Mouse (Mus musculus) MEL (cell line): ENCODE results near the gene Bcr. TPM values are rescaled to one million over a fixed set of nuclear protein-coding genes. Genes with fewer than 3 reads are reported as not detected.

ENCODE experiments used
- DNase-seq: peaks from one replicate; pipeline ENCODE4 v3.0.0; 2011; ENCODE audit warnings: low read depth, low spot score
- H3K27ac ChIP-seq: 2 replicates; pipeline ENCODE4 v1.5.1; 2012; ENCODE audit warnings: low read depth, mild to moderate bottlenecking, control low read depth, low read length, moderate library complexity; ENCODE audit not compliant: control insufficient read depth
- H3K27me3 ChIP-seq, 2 experiments: fragments of 150-350 bp in 1 of 2; sonication (generic) in 1 of 2; 2 replicates each; pipeline ENCODE4 v1.6.1; 2012; ENCODE audit warnings: low read length in 2 of 2, mild to moderate bottlenecking in 2 of 2, improper control_type of control experiment in 1 of 2, moderate library complexity in 1 of 2; ENCODE audit not compliant: insufficient read depth in 2 of 2, control insufficient read depth in 1 of 2
- H3K36me3 ChIP-seq, 2 experiments: 2 replicates each; pipeline ENCODE4 v1.6.1; 2012 to 2014; ENCODE audit warnings: low read length in 2 of 2, improper control_type of control experiment in 1 of 2, inconsistent platforms in 1 of 2, mild to moderate bottlenecking in 1 of 2; ENCODE audit not compliant: insufficient read depth in 2 of 2, control insufficient read depth in 1 of 2
- H3K4me1 ChIP-seq, 2 experiments: fragments of 150-350 bp in 1 of 2; sonication (generic) in 1 of 2; 2 replicates each; pipeline ENCODE4 v1.6.1; 2012; ENCODE audit warnings: low read length in 2 of 2, improper control_type of control experiment in 1 of 2, mild to moderate bottlenecking in 1 of 2; ENCODE audit not compliant: insufficient read depth in 2 of 2, control insufficient read depth in 1 of 2
- H3K4me3 ChIP-seq, 2 experiments: fragments of 150-350 bp in 1 of 2; sonication (generic) in 1 of 2; 2 replicates each; pipeline ENCODE4 v1.5.1; 2012; ENCODE audit warnings: low read depth in 2 of 2, low read length in 2 of 2, mild to moderate bottlenecking in 2 of 2, moderate library complexity in 2 of 2, control low read depth in 1 of 2, improper control_type of control experiment in 1 of 2; ENCODE audit not compliant: control insufficient read depth in 1 of 2, insufficient read depth in 1 of 2
- H3K79me2 ChIP-seq: 2 replicates; pipeline ENCODE4 v1.6.1; 2012; ENCODE audit warnings: mild to moderate bottlenecking, low read length, moderate library complexity; ENCODE audit not compliant: control insufficient read depth, poor library complexity, insufficient read depth
- H3K9ac ChIP-seq: 2 replicates; pipeline ENCODE4 v1.6.1; 2012; ENCODE audit warnings: low read depth, mild to moderate bottlenecking, control low read depth, low read length, moderate library complexity; ENCODE audit not compliant: control insufficient read depth, poor library complexity, severe bottlenecking
- H3K9me3 ChIP-seq: fragments of 150-350 bp; sonication (generic); replicated peaks from 2 replicates; pipeline ENCODE4 v1.6.1; 2012; ENCODE audit warnings: mild to moderate bottlenecking, low read length, improper control_type of control experiment, moderate library complexity; ENCODE audit not compliant: insufficient read depth
- CHD1 ChIP-seq: IDR thresholded peaks from 2 replicates; pipeline ENCODE4 v1.6.1; 2012; ENCODE audit warnings: low read depth, mild to moderate bottlenecking, inconsistent platforms, low read length, improper control_type of control experiment
- CHD2 ChIP-seq: IDR thresholded peaks from 2 replicates; pipeline ENCODE4 v1.6.1; 2011; ENCODE audit warnings: low read length, improper control_type of control experiment
- CTCF ChIP-seq, 3 experiments: IDR thresholded peaks in 2 of 3; conservative IDR thresholded peaks in 1 of 3; 2 replicates each; pipeline ENCODE4 v1.5.1; 2011 to 2012; ENCODE audit warnings: low read length in 3 of 3, low read depth in 2 of 3, mild to moderate bottlenecking in 2 of 3, improper control_type of control experiment in 1 of 3, inconsistent platforms in 1 of 3, mixed read lengths in 1 of 3, moderate library complexity in 1 of 3; ENCODE audit not compliant: control insufficient read depth in 1 of 3, insufficient read depth in 1 of 3, poor library complexity in 1 of 3, severe bottlenecking in 1 of 3
- E2F4 ChIP-seq: IDR thresholded peaks from 2 replicates; pipeline ENCODE4 v1.6.1; 2011; ENCODE audit warnings: low read depth, low read length, improper control_type of control experiment, borderline replicate concordance
- ELF1 ChIP-seq: IDR thresholded peaks from 2 replicates; pipeline ENCODE4 v1.6.1; 2014; ENCODE audit warnings: low read depth, mild to moderate bottlenecking, inconsistent platforms, low read length, improper control_type of control experiment, moderate library complexity
- EP300 ChIP-seq, 2 experiments: IDR thresholded peaks; 2 replicates each; pipeline ENCODE4 v1.6.1; 2011; ENCODE audit warnings: improper control_type of control experiment in 2 of 2, low read length in 2 of 2, low read depth in 1 of 2, mild to moderate bottlenecking in 1 of 2
- ETS1 ChIP-seq: IDR thresholded peaks from 2 replicates; pipeline ENCODE4 v1.6.1; 2012; ENCODE audit warnings: low read depth, mild to moderate bottlenecking, inconsistent platforms, low read length, improper control_type of control experiment, moderate library complexity
- GABPA ChIP-seq: IDR thresholded peaks from 2 replicates; pipeline ENCODE4 v1.6.1; 2012; ENCODE audit warnings: low read depth, mild to moderate bottlenecking, inconsistent platforms, low read length, improper control_type of control experiment, moderate library complexity
- GATA1 ChIP-seq: IDR thresholded peaks from 2 replicates; pipeline ENCODE4 v1.6.1; 2011; ENCODE audit warnings: low read depth, low read length, improper control_type of control experiment
- HCFC1 ChIP-seq: IDR thresholded peaks from 2 replicates; pipeline ENCODE4 v1.6.1; 2012; ENCODE audit warnings: low read depth, mild to moderate bottlenecking, inconsistent platforms, low read length, improper control_type of control experiment, moderate library complexity
- JUND ChIP-seq: IDR thresholded peaks from 2 replicates; pipeline ENCODE4 v1.6.1; 2011; ENCODE audit warnings: low read depth, mild to moderate bottlenecking, improper control_type of control experiment, low read length
- KAT2A ChIP-seq: conservative IDR thresholded peaks from 2 replicates; pipeline ENCODE4 v1.6.1; 2012; ENCODE audit warnings: low read depth, low read length, improper control_type of control experiment, inconsistent platforms
- MAFK ChIP-seq: IDR thresholded peaks from 2 replicates; pipeline ENCODE4 v1.6.1; 2011; ENCODE audit warnings: low read depth, mild to moderate bottlenecking, low read length, improper control_type of control experiment, borderline replicate concordance
- MAX ChIP-seq: IDR thresholded peaks from 2 replicates; pipeline ENCODE4 v1.6.1; 2011; ENCODE audit warnings: low read length, improper control_type of control experiment
- MAZ ChIP-seq: IDR thresholded peaks from 2 replicates; pipeline ENCODE4 v1.6.1; 2012; ENCODE audit warnings: low read depth, mild to moderate bottlenecking, inconsistent platforms, low read length, improper control_type of control experiment
- MEF2A ChIP-seq: IDR thresholded peaks from 2 replicates; pipeline ENCODE4 v1.6.1; 2014; ENCODE audit warnings: low read depth, mild to moderate bottlenecking, inconsistent platforms, low read length, improper control_type of control experiment; ENCODE audit not compliant: poor library complexity, insufficient replicate concordance, severe bottlenecking; ENCODE audit errors: extremely low read depth
- MXI1 ChIP-seq: IDR thresholded peaks from 2 replicates; pipeline ENCODE4 v1.6.1; 2011; ENCODE audit warnings: mild to moderate bottlenecking, low read depth, low read length, improper control_type of control experiment
- MYC ChIP-seq: IDR thresholded peaks from 2 replicates; pipeline ENCODE4 v1.6.1; 2011; ENCODE audit warnings: low read depth, mild to moderate bottlenecking, low read length, improper control_type of control experiment, moderate library complexity
- NELFE ChIP-seq: IDR thresholded peaks from 2 replicates; pipeline ENCODE4 v1.6.1; 2011; ENCODE audit warnings: low read depth, low read length, improper control_type of control experiment
- NRF1 ChIP-seq: IDR thresholded peaks from 2 replicates; pipeline ENCODE4 v1.6.1; 2014; ENCODE audit warnings: low read depth, mild to moderate bottlenecking, inconsistent platforms, low read length, improper control_type of control experiment, moderate library complexity; ENCODE audit not compliant: poor library complexity, insufficient read depth, severe bottlenecking
- POLR2AphosphoS2 ChIP-seq: IDR thresholded peaks from 2 replicates; pipeline ENCODE4 v1.6.1; 2011; ENCODE audit warnings: low read length, improper control_type of control experiment
- RCOR1 ChIP-seq: IDR thresholded peaks from 2 replicates; pipeline ENCODE4 v1.6.1; 2012; ENCODE audit warnings: low read depth, mild to moderate bottlenecking, inconsistent platforms, low read length, improper control_type of control experiment
- SIN3A ChIP-seq: IDR thresholded peaks from 2 replicates; pipeline ENCODE4 v1.6.1; 2012; ENCODE audit warnings: low read length, improper control_type of control experiment, inconsistent platforms
- TAL1 ChIP-seq: IDR thresholded peaks from 2 replicates; pipeline ENCODE4 v1.6.1; 2012; ENCODE audit warnings: mild to moderate bottlenecking, inconsistent platforms, low read length, moderate library complexity, mixed read lengths
- TBP ChIP-seq: IDR thresholded peaks from 2 replicates; pipeline ENCODE4 v1.8.0; 2011; ENCODE audit warnings: low read depth, low read length, improper control_type of control experiment
- USF1 ChIP-seq: IDR thresholded peaks from 2 replicates; pipeline ENCODE4 v1.6.1; 2014; ENCODE audit warnings: low read depth, mild to moderate bottlenecking, inconsistent platforms, low read length, improper control_type of control experiment, moderate library complexity
- USF2 ChIP-seq, 2 experiments: IDR thresholded peaks; 2 replicates each; pipeline ENCODE4 v1.6.1; 2011 to 2012; ENCODE audit warnings: improper control_type of control experiment in 2 of 2, low read length in 2 of 2, borderline replicate concordance in 1 of 2, inconsistent platforms in 1 of 2, low read depth in 1 of 2, mild to moderate bottlenecking in 1 of 2; ENCODE audit not compliant: insufficient read depth in 1 of 2
- ZMIZ1 ChIP-seq: IDR thresholded peaks from 2 replicates; pipeline ENCODE4 v1.6.1; 2012; ENCODE audit warnings: low read depth, mild to moderate bottlenecking, inconsistent platforms, low read length, improper control_type of control experiment, moderate library complexity
- ZNF384 ChIP-seq: IDR thresholded peaks from 2 replicates; pipeline ENCODE4 v1.6.1; 2012; ENCODE audit warnings: low read depth, mild to moderate bottlenecking, inconsistent platforms, low read length, improper control_type of control experiment
- polyA plus RNA-seq, 2 experiments: library from polyadenylated mRNA; stranded (reverse) in 1 of 2; unstranded in 1 of 2; fragments of >175 nt in 1 of 2; fragments of >200 nt in 1 of 2; gene quantifications; 2 replicates each; pipeline versions ENCODE4 v1.2.1 to v1.2.4; 2012; ENCODE audit warnings: low replicate concordance in 2 of 2, low read depth in 1 of 2; ENCODE audit not compliant: insufficient read length in 2 of 2, insufficient read depth in 1 of 2, missing spikeins in 1 of 2
- total RNA-seq: library from RNA; depleted of rRNA; stranded (reverse); fragments of 300-350 nt; gene quantifications from 2 replicates; pipeline ENCODE4 v1.2.3, GENCODE M21; 2012

The Bcr gene
- total and polyA plus RNA-seq, 3 experiments: not detected

DNA sequence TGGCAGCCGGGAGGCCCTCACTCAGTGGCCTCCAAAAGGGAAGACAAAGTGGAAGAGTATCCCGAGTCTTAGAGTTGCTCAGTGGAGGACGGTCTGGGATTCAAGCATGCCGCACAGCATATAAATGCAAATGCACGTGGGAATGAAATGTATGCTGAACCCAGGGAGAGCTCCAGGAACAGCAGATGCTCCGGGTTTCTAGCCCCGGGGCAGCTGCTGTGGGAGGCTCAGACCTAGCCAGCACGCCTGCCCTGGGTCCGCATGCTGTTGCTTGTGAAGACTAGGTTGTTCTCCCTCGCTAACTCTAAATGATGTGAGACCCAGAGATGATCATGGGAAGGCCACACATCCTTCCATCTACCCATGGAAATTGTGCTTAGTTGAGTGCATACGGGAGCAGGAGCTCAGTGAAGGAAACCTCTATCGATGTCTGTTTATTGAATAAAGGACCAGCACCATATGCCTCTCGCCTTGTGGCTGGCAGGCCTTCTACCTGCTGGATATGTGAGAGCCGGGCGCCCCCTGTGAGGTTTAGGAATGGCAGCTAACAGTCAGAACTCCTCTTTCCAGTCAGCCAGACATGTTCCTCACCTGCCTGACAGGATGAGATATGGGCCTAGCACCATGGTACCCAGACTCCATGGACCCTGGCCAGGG, 74.6 kb downstream of the Bcr start:
- Histone ChIP-seq H3K36me3 (no peaks in the 10 kb centered on the region), H3K4me1 (no peaks in the 10 kb centered on the region), H3K27ac (no peak overlapping the region), H3K9ac (no peak overlapping the region), H3K27me3 (no peaks in the 10 kb centered on the region), H3K79me2 (no peaks in the 10 kb centered on the region), H3K9me3 (no peaks in the 10 kb centered on the region), H3K4me3 (no peak overlapping the region)
- no peak for DNase-seq
- no peak for TF ChIP-seq USF2 (IDR thresholded peaks at IDR 0.05; ENCODE audit: borderline replicate concordance in 1 of 2, insufficient read depth in 1 of 2, low read depth in 1 of 2, low read length in 2 of 2)
- TF ChIP-seq ELF1: no peak
- TF ChIP-seq NELFE: no peak
- no peak for TF ChIP-seq MAX
- no peak for TF ChIP-seq MYC
- no peak for TF ChIP-seq ZNF384
- TF ChIP-seq TBP: no peak
- no peak for TF ChIP-seq CHD2
- no peak for TF ChIP-seq EP300 (IDR thresholded peaks at IDR 0.05; ENCODE audit: low read depth in 1 of 2, low read length in 2 of 2)
- no peak for TF ChIP-seq NRF1
- TF ChIP-seq JUND: no peak
- TF ChIP-seq CTCF (IDR thresholded peaks at IDR 0.05 in 2 of 3, conservative IDR thresholded peaks at IDR 0.05 in 1 of 3; ENCODE audit: control insufficient read depth in 1 of 3, insufficient read depth in 1 of 3, low read depth in 2 of 3, low read length in 3 of 3, poor library complexity in 1 of 3, severe bottlenecking in 1 of 3): no peak
- no peak for TF ChIP-seq GABPA
- no peak for TF ChIP-seq MAZ
- TF ChIP-seq MAFK: no peak
- no peak for TF ChIP-seq KAT2A
- no peak for TF ChIP-seq SIN3A
- no peak for TF ChIP-seq ETS1
- no peak for TF ChIP-seq USF1

GRCm38 (mm10) chr10:75135518-75136162, 75.2 kb downstream of the Bcr start:
- no peaks in the 10 kb centered on the region for H3K4me1 ChIP-seq
- H3K4me3 ChIP-seq: no peak overlapping the region
- no peaks in the 10 kb centered on the region for H3K27me3 ChIP-seq
- no peak for DNase-seq
- no peak for TF ChIP-seq E2F4
- TF ChIP-seq MEF2A: no peak
- no peak for TF ChIP-seq JUND
- TF ChIP-seq CHD2: no peak
- TF ChIP-seq CTCF (IDR thresholded peaks at IDR 0.05 in 2 of 3, conservative IDR thresholded peaks at IDR 0.05 in 1 of 3; ENCODE audit: control insufficient read depth in 1 of 3, insufficient read depth in 1 of 3, low read depth in 2 of 3, low read length in 3 of 3, poor library complexity in 1 of 3, severe bottlenecking in 1 of 3): no peak
- TF ChIP-seq KAT2A: no peak
- TF ChIP-seq ZMIZ1: no peak
- TF ChIP-seq MAZ: no peak
- TF ChIP-seq RCOR1: no peak
- TF ChIP-seq CHD1: no peak
- no peak for TF ChIP-seq NRF1
- no peak for TF ChIP-seq POLR2AphosphoS2
- TF ChIP-seq ZNF384: no peak
- TF ChIP-seq TAL1: no peak
- TF ChIP-seq MAX: no peak
- no peak for TF ChIP-seq MXI1
- TF ChIP-seq HCFC1: no peak
- TF ChIP-seq TBP: no peak
- no peak for TF ChIP-seq NELFE
- no peak for TF ChIP-seq GATA1
- TF ChIP-seq, all 39 proteins: peak for 0
- no peaks in the 10 kb centered on the region for H3K36me3 ChIP-seq
- no peak overlapping the region for H3K9ac ChIP-seq
- H3K79me2 ChIP-seq: no peaks in the 10 kb centered on the region
- no peak overlapping the region for H3K27ac ChIP-seq
- no peaks in the 10 kb centered on the region for H3K9me3 ChIP-seq
